Mouse (Mus musculus) forebrain, embryonic 15.5 days (tissue): ENCODE results near the gene Slc34a2. TPM values are rescaled to one million over a fixed set of nuclear protein-coding genes. Genes with fewer than 3 reads are reported as not detected.
A peak's percentile ranks its signal among the peaks of the same experiment; 100 is the strongest.

Source experiments
- ATAC-seq: fragments of 200-750 bp; cut with Nextera tagmentation; replicated peaks from 2 replicates; pipeline ENCODE4 v1.8.0; 2017; ENCODE audit warnings: mild to moderate bottlenecking, moderate TSS enrichment, moderate library complexity
- H3K27ac ChIP-seq: fragments of 300-500 bp; sonication (generic); replicated peaks from 2 replicates; pipeline ENCODE4 v1.5.1; 2015; ENCODE audit warnings: mild to moderate bottlenecking, inconsistent platforms
- H3K27me3 ChIP-seq: fragments of 300-500 bp; sonication (generic); 2 replicates; pipeline ENCODE4 v1.6.1; 2015; ENCODE audit warnings: inconsistent platforms
- H3K36me3 ChIP-seq: fragments of 300-500 bp; sonication (generic); 2 replicates; pipeline ENCODE4 v1.6.1; 2015; ENCODE audit warnings: mild to moderate bottlenecking, inconsistent platforms
- H3K4me1 ChIP-seq: fragments of 300-500 bp; sonication (generic); 2 replicates; pipeline ENCODE4 v1.6.1; 2015; ENCODE audit warnings: inconsistent platforms
- H3K4me2 ChIP-seq: fragments of 300-500 bp; sonication (generic); replicated peaks from 2 replicates; pipeline ENCODE4 v1.6.1; 2015; ENCODE audit warnings: mild to moderate bottlenecking, inconsistent platforms
- H3K4me3 ChIP-seq: fragments of 300-500 bp; sonication (generic); 2 replicates; pipeline ENCODE4 v1.5.1; 2015; ENCODE audit warnings: mild to moderate bottlenecking, inconsistent platforms
- H3K9ac ChIP-seq: fragments of 300-500 bp; sonication (generic); replicated peaks from 2 replicates; pipeline ENCODE4 v1.6.1; 2015; ENCODE audit warnings: mild to moderate bottlenecking, inconsistent platforms
- H3K9me3 ChIP-seq: fragments of 300-500 bp; sonication (generic); 2 replicates; pipeline ENCODE4 v1.6.1; 2016; ENCODE audit warnings: inconsistent platforms
- WGBS: fragments of 180-500 bp; shearing (Covaris S2); methylation state at CpG from one replicate; pipeline ENCODE4 v1.1.7; 2015; ENCODE audit warnings: mixed read lengths; 5-methylcytosine and 5-hydroxymethylcytosine counted together
- polyA plus RNA-seq: library from polyadenylated mRNA; unstranded; fragments of >200 nt; fragmentation: Nextera tagmentation; extraction: Ambion mirVana; gene quantifications from 2 replicates; pipeline ENCODE4 v1.2.1, GENCODE M21; 2015

The Slc34a2 gene
- polyA plus RNA-seq, 1 experiment from 2014 or later, result not detected

GRCm38 (mm10) chr5:53003495-53003894, 34.4 kb upstream of the Slc34a2 start:
- no peaks in the 10 kb centered on the region for H3K27me3 ChIP-seq
- ATAC-seq, result no peak
- H3K4me2 ChIP-seq, result no peak overlapping the region
- no peaks in the 10 kb centered on the region for H3K36me3 ChIP-seq
- 76% methylated on average over 4 of the region's 4 CpGs for WGBS
- H3K27ac ChIP-seq, result no peak overlapping the region
- H3K4me3 ChIP-seq, result no peak overlapping the region
- no peaks in the 10 kb centered on the region for H3K9me3 ChIP-seq
- H3K9ac ChIP-seq, result no peak overlapping the region
- no peaks in the 10 kb centered on the region for H3K4me1 ChIP-seq

- Histone ChIP-seq H3K27me3 (no peaks in the 10 kb centered on the region), H3K9me3 (no peaks in the 10 kb centered on the region), H3K4me1 (no peaks in the 10 kb centered on the region), H3K36me3 (no peaks in the 10 kb centered on the region), H3K4me3 (no peak overlapping the region), H3K4me2 (no peak overlapping the region), H3K9ac (no peak overlapping the region), H3K27ac (no peak overlapping the region)
- WGBS, result 71% methylated on average over 3 of the region's 3 CpGs
- no peak for ATAC-seq
These were observed 33.9 kb upstream of the Slc34a2 start for GRCm38 (mm10) chr5:53003981-53004380.

DNA sequence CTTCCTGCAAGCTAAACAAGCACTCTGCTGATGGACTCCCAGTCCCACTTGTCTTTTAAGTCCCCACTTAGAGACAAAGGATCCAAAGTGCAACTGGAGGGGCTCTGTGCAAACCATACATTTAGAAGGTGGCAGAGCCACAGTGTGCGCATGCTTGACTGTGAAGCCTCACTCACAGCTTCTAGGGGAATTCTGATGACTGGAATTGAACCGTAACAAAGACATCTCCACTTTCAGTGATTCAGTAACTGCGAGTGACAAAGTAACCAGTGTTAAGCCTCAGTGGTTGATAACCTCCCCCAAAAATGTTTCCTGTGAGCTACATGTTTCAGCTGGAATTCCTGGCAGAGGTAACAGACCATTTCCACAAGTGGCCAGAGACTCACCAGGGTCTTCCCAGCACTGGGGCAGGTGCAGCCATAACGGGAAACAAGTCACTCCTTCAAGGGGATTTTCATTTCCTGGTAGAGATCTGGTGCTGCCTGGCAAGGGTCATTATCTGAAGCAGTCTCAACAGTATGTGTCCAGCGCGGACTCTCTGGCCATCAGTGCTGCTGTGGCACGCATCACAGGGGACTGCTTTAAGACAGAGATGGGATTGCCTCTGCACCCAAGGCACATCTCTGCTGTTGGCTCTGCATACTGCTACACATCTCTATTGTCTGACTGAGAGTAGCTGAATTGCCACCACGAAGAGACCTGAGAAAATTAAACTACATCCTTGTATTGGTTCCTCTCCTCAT, 28.7 kb upstream of the Slc34a2 start:
- H3K4me2 ChIP-seq, result no peak overlapping the region
- no peak for ATAC-seq
- H3K36me3 ChIP-seq, result no peaks in the 10 kb centered on the region
- H3K4me1 ChIP-seq, result no peaks in the 10 kb centered on the region
- H3K4me3 ChIP-seq, result no peak overlapping the region
- no peak overlapping the region for H3K9ac ChIP-seq
- WGBS, result 81% methylated on average over 8 of the region's 8 CpGs
- H3K9me3 ChIP-seq, result no peaks in the 10 kb centered on the region
- H3K27ac ChIP-seq, result no peak overlapping the region
- H3K27me3 ChIP-seq, result no peaks in the 10 kb centered on the region

- no peak overlapping the region for H3K4me3 ChIP-seq
- H3K36me3 ChIP-seq, result no peaks in the 10 kb centered on the region
- no peaks in the 10 kb centered on the region for H3K27me3 ChIP-seq
- no peak overlapping the region for H3K4me2 ChIP-seq
- H3K27ac ChIP-seq, result no peak overlapping the region
- ATAC-seq, result no peak
- no peaks in the 10 kb centered on the region for H3K9me3 ChIP-seq
- H3K4me1 ChIP-seq, result no peaks in the 10 kb centered on the region
- no peak overlapping the region for H3K9ac ChIP-seq
- WGBS, result 87% methylated on average over 4 of the region's 4 CpGs
These were observed 28.1 kb upstream of the Slc34a2 start for GRCm38 (mm10) chr5:53009770-53010133.

DNA sequence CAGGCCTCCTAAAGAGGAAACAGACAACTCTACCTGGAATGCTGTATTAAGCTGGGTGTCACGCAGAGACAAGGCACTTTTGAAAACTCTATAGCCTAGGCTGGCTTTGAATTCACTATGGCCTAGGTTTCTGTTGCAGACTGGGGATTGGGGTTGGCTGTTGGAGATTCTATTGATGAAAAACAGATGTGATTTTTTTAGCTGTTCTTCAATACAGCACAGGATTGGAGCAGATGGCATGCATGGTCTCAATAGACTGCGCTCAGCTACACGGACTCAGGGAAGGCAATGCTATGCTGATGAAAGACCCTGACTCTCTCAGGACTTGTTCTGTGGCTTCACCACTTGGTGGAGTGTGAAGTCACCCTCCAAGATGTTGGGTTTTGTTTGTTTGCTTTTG, 26.6 kb upstream of the Slc34a2 start:
- Histone ChIP-seq H3K9ac (no peak overlapping the region), H3K9me3 (no peaks in the 10 kb centered on the region), H3K27ac (no peak overlapping the region), H3K36me3 (no peaks in the 10 kb centered on the region), H3K27me3 (no peaks in the 10 kb centered on the region), H3K4me3 (no peak overlapping the region), H3K4me1 (no peaks in the 10 kb centered on the region), H3K4me2 (no peak overlapping the region)
- WGBS, result 87% methylated on average over 3 of the region's 3 CpGs
- no peak for ATAC-seq

GRCm38 (mm10) chr5:53016606-53017005, 21.3 kb upstream of the Slc34a2 start:
- H3K4me2 ChIP-seq, result no peak overlapping the region
- H3K9me3 ChIP-seq, result no peaks in the 10 kb centered on the region
- no peaks in the 10 kb centered on the region for H3K4me1 ChIP-seq
- no peak for ATAC-seq
- H3K9ac ChIP-seq, result no peak overlapping the region
- H3K27me3 ChIP-seq, result no peaks in the 10 kb centered on the region
- 75% methylated on average over 5 of the region's 5 CpGs for WGBS
- no peak overlapping the region for H3K27ac ChIP-seq
- H3K36me3 ChIP-seq, result no peaks in the 10 kb centered on the region
- H3K4me3 ChIP-seq, result no peak overlapping the region

GRCm38 (mm10) chr5:53018316-53018715, 19.6 kb upstream of the Slc34a2 start:
- WGBS, result 86% methylated on average over 4 of the region's 4 CpGs
- Histone ChIP-seq H3K27ac (no peak overlapping the region), H3K4me2 (no peak overlapping the region), H3K9me3 (no peaks in the 10 kb centered on the region), H3K36me3 (no peaks in the 10 kb centered on the region), H3K9ac (no peak overlapping the region), H3K4me1 (no peaks in the 10 kb centered on the region), H3K27me3 (no peaks in the 10 kb centered on the region), H3K4me3 (no peak overlapping the region)
- no peak for ATAC-seq

DNA sequence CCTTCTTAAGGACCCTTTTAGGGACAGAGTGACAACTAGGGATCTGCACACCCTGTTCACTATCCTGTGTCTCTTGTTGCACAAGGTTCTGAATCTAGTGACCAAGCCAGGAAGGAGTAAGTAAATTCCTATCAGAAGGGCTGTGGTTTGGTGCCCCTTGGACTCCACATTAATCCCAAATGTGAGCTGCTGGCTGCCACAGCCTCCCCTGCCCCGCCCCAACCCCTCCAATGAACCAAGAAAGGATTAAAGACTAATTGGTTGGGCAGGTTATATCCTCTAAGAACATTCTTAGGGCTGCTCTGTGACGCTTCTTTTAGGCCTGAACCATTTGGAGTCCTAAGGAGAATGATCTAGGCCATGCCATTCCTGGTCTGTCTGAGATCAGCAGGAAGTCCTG, 14.4 kb upstream of the Slc34a2 start:
- Histone ChIP-seq H3K9me3 (no peaks in the 10 kb centered on the region), H3K4me2 (no peak overlapping the region), H3K4me3 (no peak overlapping the region), H3K9ac (no peak overlapping the region), H3K4me1 (0 out of 2 replicates have a peak, but pooled peaks cover 2% of the 10 kb centered on the region), H3K27ac (no peak overlapping the region), H3K36me3 (no peaks in the 10 kb centered on the region), H3K27me3 (no peaks in the 10 kb centered on the region)
- ATAC-seq, result 0 out of 2 replicates have a peak, but pooled peaks have one; percentile 13
- WGBS, result 19% methylated on average over 2 of the region's 2 CpGs

GRCm38 (mm10) chr5:53023901-53024300, 14.0 kb upstream of the Slc34a2 start:
- Histone ChIP-seq H3K36me3 (no peaks in the 10 kb centered on the region), H3K4me2 (no peak overlapping the region), H3K27ac (no peak overlapping the region), H3K4me3 (no peak overlapping the region), H3K9me3 (no peaks in the 10 kb centered on the region), H3K27me3 (no peaks in the 10 kb centered on the region), H3K9ac (no peak overlapping the region), H3K4me1 (0 out of 2 replicates have a peak, but pooled peaks cover 2% of the 10 kb centered on the region)
- 16% methylated on average over 5 of the region's 5 CpGs for WGBS
- no peak for ATAC-seq

- Histone ChIP-seq H3K4me3 (no peak overlapping the region), H3K4me2 (no peak overlapping the region), H3K27ac (no peak overlapping the region), H3K27me3 (no peaks in the 10 kb centered on the region), H3K36me3 (no peaks in the 10 kb centered on the region), H3K4me1 (0 out of 2 replicates have a peak, but pooled peaks cover 2% of the 10 kb centered on the region), H3K9ac (no peak overlapping the region), H3K9me3 (no peaks in the 10 kb centered on the region)
- 78% methylated on average over 8 of the region's 8 CpGs for WGBS
- no peak for ATAC-seq
These were observed 12.5 kb upstream of the Slc34a2 start for GRCm38 (mm10) chr5:53025276-53025973.

DNA sequence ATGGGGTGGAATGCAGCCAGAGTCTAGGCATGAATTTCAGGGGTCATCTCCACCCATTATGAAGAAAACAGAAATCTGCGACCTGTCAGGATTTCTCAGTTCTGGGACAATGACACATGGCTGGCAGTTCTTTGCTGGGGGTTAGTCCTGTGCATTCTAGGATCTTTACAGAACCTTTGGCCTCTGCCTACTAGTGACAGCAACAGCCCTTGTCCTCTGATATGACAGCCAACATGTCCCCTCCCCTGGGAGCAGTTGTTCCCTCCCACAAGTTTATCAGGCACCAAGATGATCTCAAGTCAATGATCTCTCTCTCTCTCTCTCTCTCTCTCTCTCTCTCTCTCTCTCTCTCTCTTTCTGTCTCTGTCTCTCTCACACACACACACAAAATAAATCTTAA, 6.5 kb upstream of the Slc34a2 start:
- Histone ChIP-seq H3K4me3 (no peak overlapping the region), H3K27me3 (no peaks in the 10 kb centered on the region), H3K36me3 (no peaks in the 10 kb centered on the region), H3K4me2 (no peak overlapping the region), H3K9me3 (no peaks in the 10 kb centered on the region), H3K9ac (no peak overlapping the region), H3K4me1 (no peaks in the 10 kb centered on the region), H3K27ac (no peak overlapping the region)
- WGBS, result 89% methylated on average over 1 of the region's 1 CpGs
- ATAC-seq, result no peak

DNA sequence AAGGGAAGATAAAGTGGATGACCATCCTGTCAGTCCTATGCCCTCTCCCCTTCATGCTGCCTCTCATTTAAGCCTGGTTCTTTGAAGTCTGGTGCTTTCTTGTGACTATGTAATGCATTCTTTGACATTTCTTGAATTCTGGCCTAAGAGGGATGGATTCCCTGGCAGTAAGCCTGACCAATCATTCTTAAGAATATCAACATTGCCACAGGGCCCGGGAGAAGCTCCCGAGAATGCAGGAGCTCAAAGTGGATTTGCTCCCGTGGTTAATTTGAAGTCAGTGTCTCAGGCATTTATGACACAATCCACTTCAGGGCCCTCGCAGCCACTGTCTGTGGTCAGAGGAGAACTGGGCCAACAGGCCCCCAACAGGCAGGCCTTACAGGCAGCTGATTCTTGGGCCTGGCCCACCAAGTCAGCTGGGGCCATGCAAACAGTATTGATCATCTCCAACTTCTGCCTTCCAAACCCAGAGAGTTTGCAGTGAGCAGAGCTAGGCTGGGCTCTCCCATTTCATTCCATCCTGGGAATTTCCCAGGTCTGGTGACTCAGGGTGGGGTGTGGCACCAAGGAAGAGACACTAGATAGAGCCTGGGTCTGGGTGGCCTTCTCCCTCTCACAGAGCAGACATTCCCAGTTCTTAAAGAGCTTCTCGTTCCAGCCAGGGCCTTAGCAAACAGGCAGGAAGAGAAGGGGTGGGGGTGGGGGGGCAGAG, 4.3 kb downstream of the Slc34a2 start:
- Histone ChIP-seq H3K9me3 (no peaks in the 10 kb centered on the region), H3K9ac (no peak overlapping the region), H3K4me1 (no peaks in the 10 kb centered on the region), H3K36me3 (no peaks in the 10 kb centered on the region), H3K27ac (no peak overlapping the region), H3K4me2 (no peak overlapping the region), H3K4me3 (no peak overlapping the region), H3K27me3 (no peaks in the 10 kb centered on the region)
- 53% methylated on average over 5 of the region's 5 CpGs for WGBS
- no peak for ATAC-seq
